Comparison of ENCODE assay signal across 8 mouse cellular contexts in the genomic region with DNA sequence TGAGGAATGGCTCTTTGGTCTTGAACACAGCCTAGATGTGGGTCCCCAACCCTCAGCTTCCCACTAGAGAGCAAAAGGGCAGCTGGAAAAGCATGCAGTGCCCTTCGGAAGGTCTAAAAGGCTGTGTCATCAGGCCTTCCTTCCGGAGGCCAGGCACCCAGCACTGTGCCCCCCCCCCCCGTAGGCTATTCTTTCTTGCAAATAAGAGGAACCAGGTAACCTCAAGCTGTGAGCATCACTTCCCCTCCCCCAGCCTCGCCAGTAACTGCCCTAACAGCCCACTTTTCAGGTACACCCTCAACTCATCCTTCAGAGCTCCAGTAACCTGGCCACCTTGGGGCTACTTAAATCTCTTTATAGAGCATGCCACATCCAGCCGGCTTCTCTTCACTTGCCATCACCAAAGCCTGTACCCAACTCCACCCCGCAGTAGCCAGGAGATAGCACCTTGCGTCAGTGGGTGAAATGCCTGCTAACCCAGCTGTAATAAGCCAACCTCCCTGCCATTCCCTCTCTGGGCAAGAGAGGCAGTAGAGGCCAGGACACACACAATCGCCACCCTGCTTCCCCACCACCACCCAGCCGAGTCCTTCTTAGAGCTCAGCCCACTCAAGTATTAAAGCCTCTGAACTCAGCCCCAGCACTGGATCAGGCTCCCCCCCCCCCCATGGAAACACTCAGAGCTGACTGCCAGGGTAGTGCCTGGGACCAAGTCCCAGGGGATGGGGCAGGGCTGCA. TPM values are rescaled to one million over a fixed set of nuclear protein-coding genes. Genes with fewer than 3 reads are reported as not detected.
A peak's percentile ranks its signal among the peaks of the same experiment; 100 is the strongest.
DNase-seq lines count a peak whose midpoint lies in the region; TF ChIP-seq lines count a peak whose summit lies in the region.

No protein-coding gene starts in this region.

- no peak overlapping the region for H3K27ac ChIP-seq in cerebellum, adult 2 months (ENCODE audit: insufficient read depth, low read length)

- H3K4me1 ChIP-seq in cerebellum, adult 2 months (ENCODE audit: control insufficient read depth, insufficient read depth, low read length), result no peaks in the 10 kb centered on the region

- no peaks in the 10 kb centered on the region for H3K27me3 ChIP-seq in cerebellum, adult 2 months (ENCODE audit: control insufficient read depth, insufficient read depth, low read length)

- no peak for DNase-seq in cerebellum, adult 2 months
- no peak for DNase-seq in cerebellum, adult 9-11 months
- DNase-seq in CD8-positive naive resting alpha-beta T cell, adult 2 months (ENCODE audit: low read depth in 2 of 2, low spot score in 2 of 2), result peak; percentile 37
- DNase-seq in embryo, embryonic 10.5 days (ENCODE audit: low spot score), result peak; percentile 41
- peak; percentile 64 for DNase-seq in kidney, adult 18-20 months
- DNase-seq in lung, postnatal 10 days, result peak; percentile 65
- peak; percentile 49 to 60 for DNase-seq in spleen, postnatal 14 days (ENCODE audit: low spot score in 2 of 2)
- no peak for DNase-seq in adrenal gland, postnatal 25 days

- peak; percentile 42; the same call in 1 of the 2 replicates for TF ChIP-seq CTCF in cerebellum, adult 2 months (IDR thresholded peaks at IDR 0.05; ENCODE audit: borderline replicate concordance, insufficient read depth, low read depth, low read length)

- WGBS in cerebellum, adult 2 months, result 51% methylated on average over 9 of the region's 9 CpGs

- H3K4me3 ChIP-seq in cerebellum, adult 2 months (replicated peaks; ENCODE audit: insufficient read depth, low read depth, low read length), result no peak overlapping the region

- no peak for TF ChIP-seq POLR2A in cerebellum, adult 2 months (IDR thresholded peaks at IDR 0.05; ENCODE audit: borderline replicate concordance, insufficient read depth, low read length)

RNA-seq across cellular contexts. Expression of gene Bid, which starts 1.6 kb away (rescaled TPM):
- polyA plus RNA-seq in cerebellum, adult 2 months (2012; rRNA removed), result 7.6 and 7.9 TPM in 2 replicates
- 6.5 and 8.4 TPM in 2 replicates for total RNA-seq in adrenal gland, postnatal 25 days (2021)

Comparison
In these comparisons a context has a peak if more than half of its experiments do, and no peak if none do; other contexts are left out.
1. DNase-seq: peak in CD8-positive naive resting alpha-beta T cell, adult 2 months (2 of 2), embryo, embryonic 10.5 days (single experiment), kidney, adult 18-20 months (single experiment), lung, postnatal 10 days (single experiment) and spleen, postnatal 14 days (2 of 2); none in cerebellum, adult 2 months (0 of 2), cerebellum, adult 9-11 months (single experiment) and adrenal gland, postnatal 25 days (single experiment).